Mouse (Mus musculus) testis, adult 2 months (tissue): ENCODE results near the gene Rasgrp3.

Experiments
- CTCF ChIP-seq: fragments of 200-500 bp; IDR thresholded peaks from 2 replicates; pipeline ENCODE4 v1.5.1; 2012; ENCODE audit warnings: low read depth, mild to moderate bottlenecking, inconsistent platforms, low read length, moderate library complexity; ENCODE audit not compliant: control insufficient read depth, insufficient read depth, insufficient replicate concordance
- POLR2A ChIP-seq: fragments of 200-500 bp; IDR thresholded peaks from 2 replicates; pipeline ENCODE4 v1.6.1; 2012; ENCODE audit warnings: low read depth, mild to moderate bottlenecking, inconsistent platforms, low read length, moderate library complexity; ENCODE audit not compliant: control insufficient read depth

DNA sequence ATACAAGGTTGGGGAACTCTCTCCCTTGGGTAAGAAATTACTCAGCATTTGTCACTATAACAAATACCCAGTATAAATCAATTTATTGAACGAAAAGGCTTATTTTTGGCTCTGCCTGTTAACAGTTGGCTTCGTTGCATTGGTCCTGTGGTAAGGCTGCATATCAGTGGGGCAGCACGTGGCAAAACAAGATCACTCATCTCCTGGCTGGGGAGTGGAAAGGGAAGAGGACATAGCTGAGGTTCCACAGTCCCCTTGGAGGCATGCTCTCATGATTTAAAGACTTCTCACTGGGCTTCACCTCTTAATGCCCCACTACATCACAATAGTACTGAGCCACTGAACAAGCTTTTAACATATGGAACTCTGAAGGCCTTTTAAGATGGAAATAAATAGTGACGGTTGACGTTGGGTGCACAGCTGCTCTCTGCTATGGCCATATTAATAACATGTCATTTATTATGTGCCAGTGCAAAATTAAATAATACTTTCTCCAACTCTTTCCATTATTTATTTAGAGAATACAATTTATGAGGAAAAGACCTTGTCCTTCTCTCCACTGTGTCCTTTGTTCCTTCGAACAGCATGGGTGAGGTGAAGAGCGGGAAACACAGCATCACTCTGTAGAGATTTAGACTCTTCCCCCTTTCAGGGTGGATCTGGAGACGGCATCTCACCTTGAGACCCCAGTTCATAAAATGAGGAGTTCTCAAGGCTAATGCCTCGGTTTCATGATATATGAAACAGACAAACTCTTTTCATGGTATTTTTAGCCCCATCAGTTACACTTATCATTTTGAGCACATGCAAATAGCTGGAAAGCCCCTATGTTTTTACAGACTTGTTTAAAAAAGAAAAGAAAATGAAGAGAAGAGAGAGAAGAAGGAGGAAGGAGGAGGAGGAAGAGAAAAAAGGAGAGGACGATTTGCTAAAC lies 71.3 kb downstream of the Rasgrp3 start:
- TF ChIP-seq CTCF (no peak), POLR2A (no peak)
